Mouse (Mus musculus) stomach, embryonic 16.5 days (tissue): ENCODE measurements at regions not wholly inside any gene's neighbourhood (a gene's known extent, or its start where the extent isn't known, plus 50 kb on each side); places are given as distances from the start of the nearest gene placed in this dataset.

Experiments
- ATAC-seq: fragments of 200-750 bp; cut with Nextera tagmentation; 2 replicates; pipeline ENCODE4 v1.8.0; 2017; ENCODE audit warnings: moderate number of reproducible peaks, moderate TSS enrichment; ENCODE audit not compliant: insufficient read depth, low FRiP score
- H3K27ac ChIP-seq: fragments of 300-500 bp; sonication (generic); 2 replicates; pipeline ENCODE4 v1.5.1; 2014; ENCODE audit warnings: low read length
- H3K27me3 ChIP-seq: fragments of 300-500 bp; sonication (generic); 2 replicates; pipeline ENCODE4 v1.6.1; 2014; ENCODE audit warnings: low read length, control low read depth, mixed read lengths; ENCODE audit not compliant: control insufficient read depth, insufficient read depth
- H3K36me3 ChIP-seq: fragments of 300-500 bp; sonication (generic); 2 replicates; pipeline ENCODE4 v1.6.1; 2014; ENCODE audit warnings: low read length; ENCODE audit not compliant: control insufficient read depth, insufficient read depth
- H3K4me1 ChIP-seq: fragments of 300-500 bp; sonication (generic); 2 replicates; pipeline ENCODE4 v1.6.1; 2014; ENCODE audit warnings: low read length, control low read depth, mixed read lengths; ENCODE audit not compliant: control insufficient read depth, insufficient read depth
- H3K4me2 ChIP-seq: fragments of 300-500 bp; sonication (generic); 2 replicates; pipeline ENCODE4 v1.6.1; 2014; ENCODE audit warnings: low read depth, low read length, mixed read lengths
- H3K4me3 ChIP-seq: fragments of 300-500 bp; sonication (generic); replicated peaks from 2 replicates; pipeline ENCODE4 v1.5.1; 2014; ENCODE audit warnings: mild to moderate bottlenecking, low read length
- H3K9ac ChIP-seq: fragments of 300-500 bp; sonication (generic); 2 replicates; pipeline ENCODE4 v1.6.1; 2014; ENCODE audit warnings: low read length
- H3K9me3 ChIP-seq: fragments of 300-500 bp; sonication (generic); replicated peaks from 2 replicates; pipeline ENCODE4 v1.6.1; 2016; ENCODE audit warnings: low read length, control low read depth; ENCODE audit not compliant: control insufficient read depth
- WGBS: fragments of 180-500 bp; shearing (Covaris S2); extraction: QIAGEN DNeasy Blood & Tissue Kit; methylation state at CpG from one replicate; pipeline ENCODE4 v1.1.7; 2014; 5-methylcytosine and 5-hydroxymethylcytosine counted together

GRCm38 (mm10) chr3:58091466-58092176, 243.7 kb upstream of the Pfn2 start:
- 83% methylated on average over 6 of the region's 6 CpGs for WGBS
- Histone ChIP-seq H3K4me3 (no peak overlapping the region), H3K27ac (no peak overlapping the region), H3K9me3 (no peaks in the 10 kb centered on the region), H3K9ac (no peak overlapping the region), H3K36me3 (no peaks in the 10 kb centered on the region), H3K4me2 (no peak overlapping the region), H3K4me1 (no peaks in the 10 kb centered on the region), H3K27me3 (no peaks in the 10 kb centered on the region)
- ATAC-seq, result no peak

- Histone ChIP-seq H3K9ac (no peak overlapping the region), H3K27me3 (no peaks in the 10 kb centered on the region), H3K9me3 (no peaks in the 10 kb centered on the region), H3K4me1 (no peaks in the 10 kb centered on the region), H3K4me2 (no peak overlapping the region), H3K27ac (no peak overlapping the region), H3K4me3 (no peak overlapping the region), H3K36me3 (no peaks in the 10 kb centered on the region)
- 80% methylated on average over 5 of the region's 5 CpGs for WGBS
- ATAC-seq, result no peak
Observed at GRCm38 (mm10) chr3:58110911-58111476, 263.1 kb upstream of the Pfn2 start.

- H3K4me1 ChIP-seq, result no peaks in the 10 kb centered on the region
- ATAC-seq, result no peak
- no peak overlapping the region for H3K4me2 ChIP-seq
- H3K9me3 ChIP-seq, result no peaks in the 10 kb centered on the region
- no peak overlapping the region for H3K4me3 ChIP-seq
- no peak overlapping the region for H3K27ac ChIP-seq
- H3K36me3 ChIP-seq, result no peaks in the 10 kb centered on the region
- H3K27me3 ChIP-seq, result no peaks in the 10 kb centered on the region
- no peak overlapping the region for H3K9ac ChIP-seq
- 38% methylated on average over 7 of the region's 7 CpGs for WGBS
Observed at GRCm38 (mm10) chr3:58112431-58112856, 264.6 kb upstream of the Pfn2 start.

GRCm38 (mm10) chr3:58113941-58114340, 266.1 kb upstream of the Pfn2 start:
- no peak for ATAC-seq
- Histone ChIP-seq H3K9ac (no peak overlapping the region), H3K4me3 (no peak overlapping the region), H3K36me3 (no peaks in the 10 kb centered on the region), H3K27ac (no peak overlapping the region), H3K4me2 (no peak overlapping the region), H3K4me1 (no peaks in the 10 kb centered on the region), H3K9me3 (no peaks in the 10 kb centered on the region), H3K27me3 (no peaks in the 10 kb centered on the region)
- 93% methylated on average over 7 of the region's 7 CpGs for WGBS

- ATAC-seq, result no peak
- no peaks in the 10 kb centered on the region for H3K27me3 ChIP-seq
Observed at GRCm38 (mm10) chr3:58115511-58115910, 267.6 kb upstream of the Pfn2 start.

GRCm38 (mm10) chr3:58116848-58117247, 269.0 kb upstream of the Pfn2 start:
- no peaks in the 10 kb centered on the region for H3K27me3 ChIP-seq
- H3K36me3 ChIP-seq, result no peaks in the 10 kb centered on the region
- 75% methylated on average over 7 of the region's 7 CpGs for WGBS
- H3K4me3 ChIP-seq, result no peak overlapping the region
- H3K4me1 ChIP-seq, result no peaks in the 10 kb centered on the region
- H3K9ac ChIP-seq, result no peak overlapping the region
- no peak for ATAC-seq
- no peak overlapping the region for H3K4me2 ChIP-seq
- no peak overlapping the region for H3K27ac ChIP-seq
- H3K9me3 ChIP-seq, result no peaks in the 10 kb centered on the region

More at GRCm38 (mm10) chr3:58115511-58115910, 267.6 kb upstream of the Pfn2 start:
- Histone ChIP-seq H3K9me3 (no peaks in the 10 kb centered on the region), H3K4me1 (no peaks in the 10 kb centered on the region), H3K36me3 (no peaks in the 10 kb centered on the region), H3K9ac (no peak overlapping the region), H3K4me2 (no peak overlapping the region), H3K4me3 (no peak overlapping the region), H3K27ac (no peak overlapping the region)
- 70% methylated on average over 1 of the region's 1 CpGs for WGBS

GRCm38 (mm10) chr3:58120051-58120450, 272.2 kb upstream of the Pfn2 start:
- WGBS, result 63% methylated on average over 3 of the region's 3 CpGs
- Histone ChIP-seq H3K4me1 (no peaks in the 10 kb centered on the region), H3K9ac (no peak overlapping the region), H3K9me3 (no peaks in the 10 kb centered on the region), H3K27ac (no peak overlapping the region), H3K36me3 (no peaks in the 10 kb centered on the region), H3K27me3 (no peaks in the 10 kb centered on the region), H3K4me2 (no peak overlapping the region), H3K4me3 (no peak overlapping the region)
- no peak for ATAC-seq

GRCm38 (mm10) chr3:58122456-58123359, 274.8 kb upstream of the Pfn2 start:
- Histone ChIP-seq H3K4me1 (no peaks in the 10 kb centered on the region), H3K9me3 (no peaks in the 10 kb centered on the region), H3K9ac (no peak overlapping the region), H3K4me3 (no peak overlapping the region), H3K4me2 (peak overlapping the region; percentile 19; the same call in 1 of the 2 replicates), H3K36me3 (no peaks in the 10 kb centered on the region), H3K27me3 (no peaks in the 10 kb centered on the region), H3K27ac (no peak overlapping the region)
- peak; percentile 58; the same call in 1 of the 2 replicates for ATAC-seq
- 41% methylated on average over 19 of the region's 19 CpGs for WGBS
